Mouse (Mus musculus): ENCODE measurements at regions not wholly inside any gene's neighbourhood (a gene's known extent, or its start where the extent isn't known, plus 50 kb on each side); places are given as distances from the start of the nearest gene placed in this dataset.

- peak; percentile 12 to 28 for DNase-seq
These were observed 85.6 kb upstream of the Myo10 start for GRCm38 (mm10) chr15:25536451-25537334.

- DNase-seq = peak; percentile 31 to 68
These were observed 82.8 kb upstream of the Myo10 start for GRCm38 (mm10) chr15:25539344-25540176.

- DNase-seq = no peak
These were observed 79.9 kb upstream of the Myo10 start for GRCm38 (mm10) chr15:25542382-25542781.

GRCm38 (mm10) chr15:25546185-25546584, 76.1 kb upstream of the Myo10 start:
- DNase-seq = no peak

GRCm38 (mm10) chr15:25550269-25551054, 71.9 kb upstream of the Myo10 start:
- DNase-seq = no peak

GRCm38 (mm10) chr15:25554945-25555344, 67.4 kb upstream of the Myo10 start:
- DNase-seq = peak in 1 of 2 experiments; percentile 19

GRCm38 (mm10) chr15:25555852-25556251, 66.5 kb upstream of the Myo10 start:
- DNase-seq = no peak

- DNase-seq = no peak
These were observed 64.8 kb upstream of the Myo10 start for GRCm38 (mm10) chr15:25557566-25557965.

GRCm38 (mm10) chr15:25558240-25558639, 64.1 kb upstream of the Myo10 start:
- DNase-seq = no peak

- peak; percentile 32 to 57 for DNase-seq
These were observed 58.7 kb upstream of the Myo10 start for GRCm38 (mm10) chr15:25563641-25564040.

GRCm38 (mm10) chr15:25572495-25572894, 49.8 kb upstream of the Myo10 start:
- DNase-seq = no peak

All from cerebellum, postnatal 25 days (tissue).